Mouse (Mus musculus) bone marrow macrophage, adult 2 months (primary cell): Measurements from ENCODE around the gene Prkaa1.

Experiments
- CTCF ChIP-seq: IDR thresholded peaks from 2 replicates; pipeline ENCODE4 v1.5.1; 2012; ENCODE audit warnings: low read depth, mild to moderate bottlenecking, low read length, moderate library complexity
- POLR2A ChIP-seq: IDR thresholded peaks from 2 replicates; pipeline ENCODE4 v1.6.1; 2012; ENCODE audit warnings: mild to moderate bottlenecking, low read depth, low read length, borderline replicate concordance

DNA sequence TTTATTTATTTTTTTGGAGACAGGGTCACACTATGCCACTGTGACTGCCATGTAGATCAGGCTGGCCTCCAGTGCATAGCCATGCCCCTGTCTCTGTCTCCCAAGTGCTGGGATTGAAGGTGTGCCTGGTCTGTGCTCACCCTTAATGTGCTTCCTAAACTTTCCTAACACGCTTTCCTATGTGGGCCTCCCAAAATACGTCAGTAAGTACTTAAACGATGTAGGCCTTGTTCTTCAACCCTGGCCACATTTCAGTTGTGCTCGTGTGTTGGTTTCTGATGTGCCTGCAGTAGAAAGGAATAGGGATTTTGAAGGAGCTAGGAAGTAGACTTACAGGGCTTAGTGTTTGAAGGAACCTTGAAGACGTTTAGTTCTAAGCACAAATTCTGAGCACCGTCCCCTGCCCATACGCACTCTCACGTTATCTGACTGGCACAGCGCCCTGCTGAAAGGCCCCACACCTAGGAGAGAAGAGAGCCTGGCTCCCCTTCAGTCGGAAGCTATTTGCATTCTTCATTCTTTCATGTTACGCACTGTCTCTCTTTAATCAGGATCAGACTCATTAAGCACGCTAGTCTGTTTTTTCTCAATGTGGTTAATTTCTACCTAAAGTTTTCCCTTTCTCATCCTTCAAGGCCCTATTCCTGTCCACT, 21.6 kb downstream of the Prkaa1 start:
- no peak for TF ChIP-seq CTCF
- TF ChIP-seq POLR2A = no peak
